Mouse (Mus musculus) liver, embryonic 11.5 days (tissue): ENCODE results near the gene Ppp1r1a. TPM values are rescaled to one million over a fixed set of nuclear protein-coding genes. Genes with fewer than 3 reads are reported as not detected.

Experiments
- ATAC-seq: fragments of 200-750 bp; cut with Nextera tagmentation; replicated peaks from 2 replicates; pipeline ENCODE4 v1.8.0; 2017; ENCODE audit warnings: moderate number of reproducible peaks, mild to moderate bottlenecking, moderate TSS enrichment, moderate library complexity; ENCODE audit not compliant: low FRiP score
- DNase-seq: peaks from one replicate; pipeline ENCODE4 v3.0.0-alpha.2; 2017; ENCODE audit warnings: low spot score
- H3K27ac ChIP-seq: fragments of 300-500 bp; sonication (generic); 2 replicates; pipeline ENCODE4 v1.5.1; 2014; ENCODE audit warnings: mild to moderate bottlenecking, low read depth, low read length, control low read depth
- H3K27me3 ChIP-seq: fragments of 300-500 bp; sonication (generic); replicated peaks from 2 replicates; pipeline ENCODE4 v1.6.1; 2014; ENCODE audit warnings: low read length, mixed read lengths; ENCODE audit not compliant: control insufficient read depth, insufficient read depth
- H3K36me3 ChIP-seq: fragments of 300-500 bp; sonication (generic); 2 replicates; pipeline ENCODE4 v1.6.1; 2014; ENCODE audit warnings: mild to moderate bottlenecking, low read length, moderate library complexity, mixed read lengths; ENCODE audit not compliant: control insufficient read depth, insufficient read depth
- H3K4me1 ChIP-seq: fragments of 300-500 bp; sonication (generic); replicated peaks from 2 replicates; pipeline ENCODE4 v1.6.1; 2014; ENCODE audit warnings: low read length, mixed read lengths; ENCODE audit not compliant: control insufficient read depth, insufficient read depth
- H3K4me2 ChIP-seq: fragments of 300-500 bp; sonication (generic); 2 replicates; pipeline ENCODE4 v1.6.1; 2014; ENCODE audit warnings: mild to moderate bottlenecking, control low read depth, moderate library complexity
- H3K4me3 ChIP-seq: fragments of 300-500 bp; sonication (generic); 2 replicates; pipeline ENCODE4 v1.5.1; 2014; ENCODE audit warnings: low read depth, low read length, control low read depth
- H3K9ac ChIP-seq: fragments of 300-500 bp; sonication (generic); 2 replicates; pipeline ENCODE4 v1.6.1; 2014; ENCODE audit warnings: low read depth, low read length, control low read depth
- H3K9me3 ChIP-seq: fragments of 300-500 bp; sonication (generic); 2 replicates; pipeline ENCODE4 v1.6.1; 2016; ENCODE audit warnings: low read length, inconsistent platforms, mixed read lengths; ENCODE audit not compliant: control insufficient read depth
- WGBS: fragments of 180-500 bp; shearing (Covaris S2); extraction: QIAGEN DNeasy Blood & Tissue Kit; methylation state at CpG from one replicate; pipeline ENCODE4 v1.1.7; 2014; 5-methylcytosine and 5-hydroxymethylcytosine counted together
- polyA plus RNA-seq: library from polyadenylated mRNA; unstranded; fragments of >200 nt; fragmentation: Nextera tagmentation; extraction: Ambion mirVana; gene quantifications from 2 replicates; pipeline ENCODE4 v1.2.1, GENCODE M21; 2014

Gene Ppp1r1a
- polyA plus RNA-seq, 1 experiment from 2014 or later: 2.6 TPM

DNA sequence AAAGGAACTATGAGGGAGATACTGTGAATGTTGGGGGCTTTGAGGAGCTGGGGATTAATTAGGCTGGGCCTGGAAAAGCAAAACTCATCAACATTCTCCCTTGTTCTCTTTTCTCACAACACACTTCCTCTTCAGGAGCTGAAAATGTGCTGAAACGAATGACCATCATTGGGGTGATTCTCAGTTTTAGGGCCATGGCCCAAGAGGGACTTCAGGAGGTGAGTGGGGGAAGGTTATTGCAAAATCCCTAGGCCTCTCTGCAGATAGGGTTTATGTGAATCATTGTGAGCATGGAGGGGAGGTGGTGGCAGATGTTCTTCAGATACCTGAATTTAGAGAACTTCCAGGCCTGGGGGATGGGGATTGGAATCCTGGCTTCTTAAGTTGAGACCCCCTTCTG, 51.1 kb downstream of the Ppp1r1a start:
- H3K4me2 ChIP-seq: no peak overlapping the region
- H3K9me3 ChIP-seq: no peaks in the 10 kb centered on the region
- 50% methylated on average over 1 of the region's 1 CpGs for WGBS
- ATAC-seq (no peak), DNase-seq (no peak)
- no peaks in the 10 kb centered on the region for H3K27me3 ChIP-seq
- no peak overlapping the region for H3K4me3 ChIP-seq
- no peak overlapping the region for H3K27ac ChIP-seq
- no peak overlapping the region for H3K9ac ChIP-seq
- no peaks in the 10 kb centered on the region for H3K36me3 ChIP-seq
- H3K4me1 ChIP-seq: no peaks in the 10 kb centered on the region

DNA sequence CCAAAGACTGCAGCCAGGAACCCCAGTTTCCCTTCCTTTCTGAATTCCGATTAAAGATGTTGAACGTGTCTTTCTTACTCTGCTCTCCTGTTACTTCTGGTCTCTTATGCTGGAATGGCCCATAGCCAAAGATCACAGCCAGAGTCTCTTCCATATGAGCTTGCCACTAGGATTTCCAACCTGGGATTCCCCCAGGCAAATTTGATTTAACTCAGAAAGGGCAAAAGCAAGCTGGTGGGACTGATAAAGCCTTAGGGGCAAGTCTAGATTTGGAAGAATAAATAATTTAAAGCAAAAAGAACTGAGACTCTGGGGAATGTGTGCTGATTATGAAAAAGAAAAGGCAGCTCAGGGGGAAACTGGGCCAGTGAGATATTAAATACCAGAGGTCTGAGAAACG, 52.7 kb downstream of the Ppp1r1a start:
- DNase-seq: no peak
- no peaks in the 10 kb centered on the region for H3K27me3 ChIP-seq
- no peak for ATAC-seq
- no peaks in the 10 kb centered on the region for H3K36me3 ChIP-seq
- no peak overlapping the region for H3K9ac ChIP-seq
- WGBS: 73% methylated on average over 3 of the region's 3 CpGs
- no peak overlapping the region for H3K4me3 ChIP-seq
- no peaks in the 10 kb centered on the region for H3K9me3 ChIP-seq
- no peak overlapping the region for H3K27ac ChIP-seq
- no peaks in the 10 kb centered on the region for H3K4me1 ChIP-seq
- H3K4me2 ChIP-seq: no peak overlapping the region

DNA sequence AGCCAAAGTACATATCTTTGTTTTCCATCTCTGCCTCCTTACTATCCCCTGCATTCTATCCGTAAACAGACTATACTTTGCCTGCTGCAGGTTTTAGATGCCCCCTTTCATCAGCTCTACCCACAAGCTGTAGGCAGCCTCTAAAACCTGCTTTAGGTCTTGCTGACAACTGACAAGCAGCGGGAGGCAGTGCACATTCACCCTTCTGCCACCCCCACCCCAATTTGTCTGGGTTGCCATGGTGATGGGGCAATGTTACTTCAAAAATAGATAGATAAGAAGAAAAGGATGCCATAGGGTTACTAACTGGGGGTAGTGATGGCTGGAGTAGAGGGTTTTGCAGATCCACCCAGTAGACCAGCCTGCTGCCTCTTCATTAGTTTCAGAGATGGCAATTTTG, 53.3 kb downstream of the Ppp1r1a start:
- no peak overlapping the region for H3K27ac ChIP-seq
- no peaks in the 10 kb centered on the region for H3K36me3 ChIP-seq
- H3K4me3 ChIP-seq: no peak overlapping the region
- no peaks in the 10 kb centered on the region for H3K9me3 ChIP-seq
- DNase-seq (no peak), ATAC-seq (no peak)
- no peaks in the 10 kb centered on the region for H3K27me3 ChIP-seq
- no peak overlapping the region for H3K9ac ChIP-seq
- H3K4me1 ChIP-seq: no peaks in the 10 kb centered on the region
- 62% methylated on average over 2 of the region's 2 CpGs for WGBS
- H3K4me2 ChIP-seq: no peak overlapping the region

- no peak overlapping the region for H3K4me3 ChIP-seq
- H3K27me3 ChIP-seq: no peaks in the 10 kb centered on the region
- no peak overlapping the region for H3K27ac ChIP-seq
- no peak overlapping the region for H3K9ac ChIP-seq
- DNase-seq (no peak), ATAC-seq (no peak)
- H3K4me1 ChIP-seq: no peaks in the 10 kb centered on the region
- no peaks in the 10 kb centered on the region for H3K36me3 ChIP-seq
- H3K9me3 ChIP-seq: no peaks in the 10 kb centered on the region
- H3K4me2 ChIP-seq: no peak overlapping the region
- WGBS: 9% methylated on average over 1 of the region's 1 CpGs
These were observed 55.3 kb downstream of the Ppp1r1a start for GRCm38 (mm10) chr15:103482488-103482887.

Other genes starting within 250 kb of the Ppp1r1a start
- 0.49 and 0.78 TPM in 2 replicates for gene Gpr84, start 227.4 kb downstream of the Ppp1r1a start, polyA plus RNA-seq
- 23.2 and 24.8 TPM in 2 replicates for gene Zfp385a, start 197.9 kb downstream of the Ppp1r1a start, polyA plus RNA-seq
- 35.4 and 35.7 TPM in 2 replicates for gene Itga5, start 171.2 kb downstream of the Ppp1r1a start, polyA plus RNA-seq
- 0.31 TPM in 1 of 2 replicates, not detected in the other for gene Gtsf1, start 107.5 kb downstream of the Ppp1r1a start, polyA plus RNA-seq
- not detected in 2 replicates for gene Gtsf2, start 89.5 kb downstream of the Ppp1r1a start, polyA plus RNA-seq
- 11.2 and 12.7 TPM in 2 replicates for gene Nckap1l, start 84.2 kb downstream of the Ppp1r1a start, polyA plus RNA-seq
- gene Pde1b, start 35.0 kb downstream of the Ppp1r1a start, polyA plus RNA-seq: 0.87 and 1.1 TPM in 2 replicates
- not detected in 2 replicates for gene Glycam1, start 27.1 kb upstream of the Ppp1r1a start, polyA plus RNA-seq
- gene Mucl1, start 217.5 kb upstream of the Ppp1r1a start, polyA plus RNA-seq: not detected in 2 replicates